Mouse (Mus musculus) erythroblast, embryonic 14.5 days (primary cell): ENCODE data around the gene Vti1a.

Experiments
- GATA1 ChIP-seq: IDR thresholded peaks from 2 replicates; pipeline ENCODE4 v1.6.1; 2012; ENCODE audit warnings: low read length, inconsistent platforms, mixed read lengths
- TAL1 ChIP-seq: IDR thresholded peaks from 3 replicates; pipeline ENCODE4 v1.6.1; 2012; ENCODE audit warnings: low read length, inconsistent platforms, mixed read lengths

- no peak for TF ChIP-seq GATA1
- no peak for TF ChIP-seq TAL1
Measured at GRCm38 (mm10) chr19:55618546-55618945, 302.5 kb downstream of the Vti1a start.
